Mouse (Mus musculus) 3T3-L1 (cell line): ENCODE data around the gene Gm11146.
A peak's percentile ranks its signal among the peaks of the same experiment; 100 is the strongest.

Experiments used
- DNase-seq: peaks from one replicate; pipeline ENCODE4 v3.0.0-alpha.2; 2015; ENCODE audit warnings: low read depth, low spot score

Gene Gm11146

DNA sequence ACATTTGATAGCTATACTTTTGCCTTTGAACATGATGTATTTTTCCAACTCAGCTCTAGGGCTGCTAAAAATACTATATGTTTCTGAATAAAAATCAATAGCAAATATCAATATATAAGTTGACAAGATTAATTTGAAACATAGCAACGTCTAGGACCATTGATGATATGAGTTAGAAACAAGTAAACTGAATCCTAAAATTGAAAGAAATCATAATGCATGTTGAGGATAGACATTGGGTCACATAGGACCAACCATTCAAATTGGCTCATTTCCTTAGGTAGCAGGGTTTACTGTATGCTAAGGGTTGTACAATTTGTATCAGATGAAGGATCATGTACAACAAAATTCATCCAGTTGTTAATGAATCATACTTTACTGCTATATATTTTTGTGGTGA lies at the start of gene Gm11146:
TSS of gene Gm11146 (minus strand) at position 101 of the 400 bp plus-strand sequence.
- DNase-seq: no peak

DNA sequence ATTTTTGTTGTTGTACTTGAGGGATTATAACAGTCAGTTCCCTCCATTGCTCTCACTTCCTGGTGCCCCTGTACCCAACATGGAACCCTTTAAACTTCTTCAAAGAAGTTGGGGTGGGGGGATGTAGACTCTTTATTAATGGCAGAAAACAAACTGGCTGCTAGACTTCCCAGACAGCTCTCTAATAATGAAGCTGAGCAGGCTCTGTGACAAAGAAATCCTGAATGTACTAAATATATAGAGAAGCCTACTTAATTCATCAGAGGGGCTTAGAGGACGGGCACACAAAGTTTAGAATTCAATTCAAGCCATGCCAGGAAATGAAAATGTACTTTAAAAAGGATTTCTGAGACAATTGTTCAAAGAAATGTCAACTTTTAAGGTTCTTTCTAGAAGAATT lies 48.7 kb upstream of the Gm11146 start:
- DNase-seq: no peak

DNA sequence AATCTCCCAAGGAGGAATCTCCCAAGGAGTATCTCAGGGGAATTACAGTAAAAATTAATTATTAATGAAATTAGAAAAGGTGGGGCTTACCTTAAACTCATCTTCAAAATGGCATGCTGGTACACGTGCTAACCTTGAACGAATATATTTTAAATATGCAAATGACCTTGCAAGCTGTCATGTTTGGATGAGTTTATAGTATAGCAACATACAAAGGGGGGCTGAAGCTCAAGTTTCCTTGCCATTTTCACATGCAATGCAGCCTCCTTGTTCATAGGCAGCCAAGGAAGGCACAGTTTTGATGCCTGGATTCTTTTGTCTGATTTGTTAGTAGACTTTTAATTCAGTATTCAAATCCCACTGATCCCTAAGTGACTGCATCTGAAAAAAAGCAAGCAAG lies 47.1 kb upstream of the Gm11146 start:
- no peak for DNase-seq

DNA sequence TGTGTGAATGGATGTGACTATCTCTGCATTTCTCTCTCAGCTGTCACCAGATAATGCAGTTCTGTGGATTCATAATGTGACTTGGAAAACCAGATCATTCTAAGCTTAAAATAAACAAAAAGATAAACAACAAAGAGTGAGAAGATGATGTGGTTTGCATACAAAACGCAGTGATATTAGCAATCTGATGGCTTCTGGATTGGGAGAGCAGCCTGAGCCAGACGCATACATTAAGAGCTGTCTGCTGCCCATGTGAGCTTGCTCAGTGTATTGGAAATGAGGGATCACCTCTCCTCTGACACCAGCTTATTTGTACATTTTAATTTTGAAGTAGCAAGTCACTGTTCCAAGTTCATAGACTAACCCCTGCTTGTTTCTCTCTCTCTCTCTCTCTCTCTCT lies 46.3 kb upstream of the Gm11146 start:
- no peak for DNase-seq

DNA sequence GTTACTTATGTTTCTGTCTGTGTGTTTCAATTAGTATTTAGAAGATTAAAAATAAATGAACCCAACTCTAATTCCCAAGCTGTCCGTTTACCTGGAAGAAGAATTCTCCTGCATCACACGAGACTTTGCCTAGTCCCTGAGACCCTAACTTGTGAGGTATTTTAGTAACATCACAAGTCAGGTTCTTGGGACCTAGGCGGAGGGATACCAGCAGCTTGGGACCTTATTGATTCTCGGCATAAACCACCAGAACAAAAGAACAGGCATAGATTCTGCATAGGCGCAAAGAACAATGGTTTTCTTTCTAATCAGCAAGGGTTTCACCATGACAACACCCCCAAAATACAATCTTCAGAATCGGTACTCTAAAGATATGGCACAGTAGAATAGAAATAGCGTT lies 44.3 kb upstream of the Gm11146 start:
- no peak for DNase-seq

DNA sequence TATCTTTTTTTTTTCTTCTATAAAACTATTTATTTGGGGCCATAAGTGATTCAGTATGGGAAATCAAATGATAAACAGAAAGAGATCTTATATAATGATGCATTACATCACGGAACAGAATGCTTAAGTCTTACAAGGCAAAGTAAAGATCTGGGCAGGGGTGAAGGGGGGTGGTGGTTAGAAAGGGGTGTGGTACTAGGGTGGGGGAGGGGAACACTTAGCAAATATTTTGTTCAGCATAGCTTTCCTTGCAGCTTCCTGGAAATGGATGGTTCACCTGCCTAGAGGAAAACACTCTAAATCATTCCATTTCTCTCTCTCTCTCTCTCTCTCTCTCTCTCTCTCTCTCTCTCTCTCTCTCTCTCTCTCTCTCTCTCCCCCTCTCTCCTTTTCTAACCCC lies 43.1 kb upstream of the Gm11146 start:
- DNase-seq: peak; percentile 52

DNA sequence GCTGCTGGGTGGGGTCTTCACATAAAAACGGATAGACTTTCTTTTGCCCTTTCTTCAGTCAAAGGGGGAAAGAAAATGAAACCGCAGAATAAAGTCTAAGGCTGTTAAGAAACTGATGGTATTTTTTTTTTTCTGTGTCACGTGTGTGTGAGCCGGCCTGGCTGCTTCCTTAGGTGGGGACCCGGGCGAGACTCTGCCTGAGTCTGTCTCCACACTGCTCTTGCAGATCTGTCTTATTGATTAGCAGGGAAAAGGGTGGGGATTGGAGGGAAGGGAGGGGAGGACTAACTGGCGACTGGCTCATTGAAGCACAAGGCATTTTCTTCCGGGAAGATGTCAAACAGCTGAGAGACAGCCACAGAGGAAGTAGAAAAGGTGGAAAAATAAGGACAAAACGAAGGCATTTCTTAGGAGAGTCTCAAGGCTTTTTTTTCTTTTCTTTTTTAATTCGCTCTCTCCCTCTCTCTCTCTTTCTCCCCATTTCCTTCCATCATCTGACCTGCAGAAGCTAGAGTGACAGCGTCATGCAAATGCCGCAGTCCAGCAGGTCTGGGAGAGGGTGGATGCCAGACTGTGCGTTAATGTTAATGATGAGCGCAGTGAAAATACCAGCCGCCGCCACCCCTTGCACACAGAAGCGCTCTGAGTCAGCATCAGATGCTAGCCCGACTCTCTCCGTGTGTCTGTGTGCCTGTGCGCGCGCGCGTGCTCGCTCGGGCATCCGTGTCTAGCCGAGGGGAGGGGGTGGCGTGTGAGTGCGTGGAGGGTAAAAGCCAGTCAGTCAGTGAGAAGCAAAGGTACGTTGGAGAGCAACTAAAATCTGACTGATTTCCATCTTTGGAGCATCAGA lies 42.2 kb upstream of the Gm11146 start:
- DNase-seq: peak; percentile 90

DNA sequence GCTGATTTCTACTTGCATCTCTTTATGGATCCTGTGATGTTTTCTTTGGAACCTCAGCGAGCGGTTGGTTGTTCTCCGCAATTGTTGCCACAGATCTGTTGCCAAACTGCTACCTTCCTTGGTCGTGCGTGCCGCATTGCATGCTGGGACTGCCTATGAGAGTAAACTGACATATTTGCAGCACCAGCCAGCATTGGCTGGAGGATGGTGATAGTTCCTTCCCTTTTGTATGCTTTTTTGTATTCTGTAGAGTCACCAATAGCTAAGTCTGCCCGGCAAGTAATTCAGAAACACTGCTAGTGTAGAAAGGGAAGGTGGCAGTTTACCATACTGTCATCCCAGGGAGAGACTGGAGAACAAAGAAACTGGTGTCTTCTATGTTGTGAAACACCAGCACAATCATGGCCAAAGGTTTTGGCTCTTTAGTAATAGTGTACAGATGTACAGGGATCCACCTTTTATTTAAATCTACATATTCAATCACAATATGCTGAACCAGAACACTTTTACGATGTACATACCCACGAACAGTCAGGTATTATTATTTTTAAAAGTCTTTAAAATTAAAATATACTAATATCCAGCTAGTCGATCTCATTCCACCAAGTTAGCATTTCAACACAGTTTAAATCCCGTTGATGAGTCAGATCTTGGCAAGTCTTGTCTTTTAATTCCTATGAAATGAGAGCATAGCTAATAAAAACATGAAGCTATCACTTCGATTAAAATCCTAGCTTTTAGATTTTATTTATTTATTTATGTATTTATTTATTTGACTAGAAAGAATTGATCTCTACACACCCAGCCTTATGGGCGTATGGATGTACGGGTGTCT lies 41.4 kb upstream of the Gm11146 start:
- peak; percentile 91 for DNase-seq

DNA sequence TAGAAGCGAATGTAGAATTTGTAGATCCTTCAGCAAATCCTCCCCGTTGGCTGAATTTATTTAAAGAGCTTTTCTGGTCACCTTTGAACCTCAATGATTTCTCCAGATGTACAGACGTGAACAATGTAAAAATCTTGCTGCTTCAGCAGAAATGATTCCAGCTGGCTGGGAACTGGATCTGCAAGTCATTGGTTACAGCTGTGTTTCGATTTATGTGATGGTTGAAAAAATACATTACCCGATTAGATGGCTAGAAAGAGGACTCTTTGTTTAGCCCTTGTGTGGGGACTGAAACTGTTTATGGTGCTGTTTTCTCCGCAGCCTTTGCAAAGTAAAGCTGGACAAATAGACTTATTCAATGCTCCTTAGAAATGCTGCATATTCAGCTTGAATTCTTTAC lies 34.6 kb upstream of the Gm11146 start:
- DNase-seq: peak; percentile 58

DNA sequence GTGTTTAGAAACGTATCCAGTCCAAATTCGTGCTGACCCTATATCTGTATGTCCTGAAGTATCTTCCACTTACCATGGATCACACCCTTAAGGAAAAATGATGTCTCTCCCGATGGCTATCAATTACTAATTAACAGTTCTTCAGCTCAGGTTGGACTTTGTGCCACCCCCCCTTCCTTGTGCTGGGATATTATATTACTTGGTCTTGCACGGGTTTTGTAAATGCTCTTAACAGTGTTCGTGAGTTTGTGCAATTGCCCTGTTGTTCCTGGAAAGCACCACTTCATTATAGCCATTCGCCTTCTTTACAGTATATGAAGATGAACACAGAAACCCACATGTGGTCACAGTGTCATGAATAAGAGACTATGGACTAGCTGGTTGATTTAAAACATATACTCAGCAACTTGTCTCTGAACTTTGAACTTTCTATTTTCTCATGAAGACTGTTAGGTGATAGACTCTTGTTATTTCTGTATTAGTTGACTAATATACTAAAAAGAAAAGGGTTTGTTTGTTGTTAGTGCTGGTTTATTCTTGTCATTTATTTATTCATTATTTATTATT lies 30.5 kb upstream of the Gm11146 start:
- DNase-seq: no peak

DNA sequence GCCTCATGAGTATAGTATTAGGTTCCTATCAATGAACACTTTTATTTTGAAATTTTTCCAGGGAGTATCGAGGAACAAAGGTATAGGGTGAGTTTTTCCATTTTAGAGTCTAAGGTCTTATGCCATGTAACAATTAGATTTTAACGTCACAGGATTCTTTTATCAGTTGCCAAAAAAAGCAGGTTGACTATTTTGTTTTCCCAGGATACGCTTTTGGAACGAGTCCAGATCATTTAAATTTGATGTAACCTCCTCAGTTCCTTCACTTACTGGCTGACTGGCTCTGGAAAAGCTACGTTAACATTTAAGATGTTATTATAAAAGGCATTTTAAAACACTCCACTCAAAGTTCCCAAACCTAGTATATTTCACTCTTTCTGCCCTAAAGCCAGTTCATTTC lies 20.8 kb upstream of the Gm11146 start:
- DNase-seq: no peak

DNA sequence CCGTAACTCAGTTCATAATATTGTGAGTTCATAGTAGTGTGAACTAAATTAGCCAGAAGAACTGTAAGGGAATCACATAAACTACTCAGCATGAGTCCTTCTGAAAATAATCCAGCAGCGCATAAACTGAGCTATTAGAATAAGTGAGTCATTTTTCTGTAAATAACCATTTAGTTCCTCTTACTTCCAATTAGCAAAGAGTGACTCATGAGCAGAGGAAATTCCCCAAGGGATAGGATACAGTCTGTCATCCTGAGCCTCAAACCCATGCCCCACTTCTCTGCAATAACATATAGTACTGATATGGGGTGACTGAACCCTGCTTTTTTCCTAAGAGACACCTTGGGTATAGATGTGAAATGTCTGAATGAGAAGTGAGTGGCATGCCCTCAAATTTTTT lies 687 bp upstream of the Gm11146 start:
- peak; percentile 44 for DNase-seq

DNA sequence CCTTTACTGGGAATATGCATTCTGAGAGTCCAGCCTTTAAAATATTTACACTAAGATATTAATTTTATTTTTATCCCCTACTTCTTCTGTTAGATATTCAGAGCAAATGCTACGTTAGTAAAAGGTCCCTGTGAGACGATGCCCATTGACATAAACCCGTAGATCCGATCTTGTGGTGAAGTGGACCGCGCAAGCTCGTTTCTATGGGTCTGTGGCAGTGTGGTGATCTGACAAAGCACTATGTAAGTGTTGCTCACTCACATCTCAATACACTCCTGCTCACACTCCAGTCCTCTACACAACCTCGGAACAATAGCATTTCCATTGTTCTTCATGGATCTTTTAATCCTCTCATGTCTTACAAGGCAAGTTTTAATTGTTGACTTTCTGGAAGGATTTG lies 3.1 kb downstream of the Gm11146 start:
- no peak for DNase-seq

DNA sequence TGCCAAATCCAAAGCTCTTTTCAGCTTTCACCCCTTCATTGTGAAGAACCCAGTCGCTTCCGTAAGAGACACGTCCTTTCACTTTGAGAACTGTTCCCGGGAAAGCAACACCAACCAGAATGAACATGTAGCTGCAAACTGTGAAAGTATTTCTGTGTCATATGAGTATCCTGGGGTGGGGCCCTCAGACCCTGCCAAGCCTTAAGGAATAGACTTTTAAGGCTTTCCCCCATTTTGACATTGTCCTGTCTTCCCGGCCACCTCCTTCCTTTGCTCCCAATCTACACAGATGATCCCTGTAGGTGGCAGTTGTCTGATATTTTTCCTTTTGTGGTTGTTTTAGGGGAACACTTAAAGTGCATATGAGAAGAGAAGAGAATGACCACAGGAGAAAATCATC lies 5.3 kb downstream of the Gm11146 start:
- no peak for DNase-seq

DNA sequence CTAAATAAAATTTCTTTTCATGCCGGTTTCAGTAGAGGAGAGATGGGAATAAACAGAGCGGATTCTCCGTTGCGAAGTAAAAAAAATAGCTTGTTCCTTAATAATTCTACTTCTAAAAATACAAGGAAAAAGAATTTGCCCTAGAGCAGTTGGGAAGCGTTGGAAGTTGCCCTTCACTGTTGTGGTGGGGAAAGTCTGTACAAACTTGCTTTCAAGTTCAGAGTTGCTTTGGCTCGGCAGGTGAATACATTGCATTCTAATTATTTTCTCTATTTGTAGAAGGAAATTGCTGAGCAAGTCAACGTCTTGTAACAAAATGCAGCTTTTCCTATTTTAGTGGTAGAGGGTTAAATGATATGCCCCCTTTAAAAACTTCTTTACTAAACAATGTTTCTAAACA lies 6.2 kb downstream of the Gm11146 start:
- no peak for DNase-seq

DNA sequence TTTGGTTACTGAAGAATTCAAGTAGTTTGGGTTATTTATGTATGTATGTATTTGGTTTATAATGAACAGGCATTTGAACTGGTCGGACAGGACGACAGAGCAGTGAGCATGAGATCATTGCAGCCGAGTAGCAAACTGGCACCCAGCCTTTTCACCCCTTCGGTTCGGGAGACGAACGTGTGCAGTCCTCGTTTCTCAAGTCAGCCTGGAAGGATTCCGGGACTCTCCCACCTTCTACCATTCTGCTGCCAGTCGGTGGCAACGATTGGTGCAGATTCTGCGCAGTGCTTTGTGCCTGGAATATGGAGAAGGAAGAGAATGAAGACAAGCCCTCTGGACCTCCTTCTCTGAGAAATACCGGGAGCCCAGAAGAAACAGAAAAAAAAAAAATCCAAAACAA lies 7.3 kb downstream of the Gm11146 start:
- DNase-seq: no peak

DNA sequence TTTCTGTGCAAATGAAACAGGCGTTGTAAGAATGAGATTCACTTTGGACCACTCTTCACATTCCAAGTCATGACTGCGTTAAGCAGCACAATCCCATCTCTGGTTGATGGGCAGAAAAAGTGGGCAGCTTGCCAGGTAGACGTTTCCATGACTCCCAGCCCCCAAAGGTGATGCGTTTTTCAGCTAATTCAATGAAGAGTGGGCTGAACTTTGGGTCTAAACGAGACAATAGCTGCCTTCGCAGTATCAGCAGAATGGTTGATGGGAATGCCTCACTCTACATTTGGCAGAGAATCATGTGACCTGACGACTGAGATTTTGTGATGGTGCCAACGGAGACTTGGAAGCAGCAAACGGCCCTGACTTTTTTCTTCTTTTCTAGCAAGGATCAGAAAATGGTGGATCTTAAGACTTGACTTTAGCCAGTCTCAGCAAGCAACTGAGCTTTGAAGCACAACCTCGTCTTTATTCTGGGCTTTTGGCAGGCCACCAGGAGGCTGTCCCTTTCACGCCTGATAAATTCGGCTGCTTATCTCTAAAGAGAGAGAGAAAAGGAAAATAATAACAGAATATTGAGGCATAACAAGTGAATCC lies 8.0 kb downstream of the Gm11146 start:
- DNase-seq: peak; percentile 51

DNA sequence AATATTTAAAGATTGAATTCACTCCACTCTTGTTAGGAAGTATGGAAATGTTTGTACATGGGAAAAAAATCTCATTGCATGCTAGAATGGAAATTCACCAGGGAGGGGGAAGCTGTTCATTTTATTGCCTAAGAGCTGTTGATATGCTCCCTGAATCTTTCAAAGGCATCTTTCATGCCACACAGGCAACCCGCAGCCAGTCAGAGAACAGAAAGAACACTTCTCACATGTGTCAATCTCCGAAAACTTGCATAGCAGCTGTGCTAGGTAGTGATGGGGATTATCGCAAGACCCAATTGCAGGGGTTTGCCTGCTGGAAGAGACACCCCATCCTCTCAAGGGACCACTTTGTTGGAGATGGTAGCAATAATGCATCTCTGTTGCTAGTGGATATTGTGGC lies 8.9 kb downstream of the Gm11146 start:
- DNase-seq: no peak

DNA sequence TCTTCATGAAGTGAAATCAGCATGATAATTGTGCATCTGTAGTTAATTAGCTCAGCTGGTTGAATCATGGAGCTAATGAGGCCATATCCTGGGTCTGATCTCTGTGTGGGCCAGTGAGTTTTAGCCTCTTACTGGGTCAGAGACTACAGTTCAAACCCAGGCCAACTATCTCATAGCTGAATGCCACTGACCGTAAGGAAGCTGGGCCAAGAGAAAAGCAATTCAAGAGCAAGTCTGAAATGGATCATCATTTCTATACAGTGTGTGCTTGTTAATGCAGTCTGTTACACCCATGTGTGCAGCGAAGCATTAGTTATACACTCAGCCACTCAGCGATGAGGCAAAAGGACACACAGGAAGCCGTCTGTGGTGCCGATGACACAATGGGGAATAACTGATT lies 28.9 kb downstream of the Gm11146 start:
- no peak for DNase-seq

DNA sequence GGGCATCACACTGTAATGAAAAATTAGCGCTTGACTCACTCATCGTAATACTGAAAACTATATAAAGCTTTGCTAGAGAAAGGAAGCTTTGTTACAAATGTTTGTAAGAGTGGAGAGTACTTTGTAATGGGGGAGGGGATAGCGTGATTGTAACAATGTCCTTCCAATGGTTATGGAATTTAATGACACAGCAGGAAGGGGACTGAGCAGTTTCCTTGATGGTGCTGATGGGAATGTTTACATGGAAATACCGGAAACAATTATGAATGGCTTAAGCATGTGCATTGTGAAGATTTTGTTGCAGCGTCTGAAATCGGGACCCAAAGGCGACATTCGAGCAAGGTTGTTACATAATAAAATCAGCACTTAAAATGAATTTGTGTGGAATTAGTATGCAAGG lies 32.4 kb downstream of the Gm11146 start:
- DNase-seq: no peak

DNA sequence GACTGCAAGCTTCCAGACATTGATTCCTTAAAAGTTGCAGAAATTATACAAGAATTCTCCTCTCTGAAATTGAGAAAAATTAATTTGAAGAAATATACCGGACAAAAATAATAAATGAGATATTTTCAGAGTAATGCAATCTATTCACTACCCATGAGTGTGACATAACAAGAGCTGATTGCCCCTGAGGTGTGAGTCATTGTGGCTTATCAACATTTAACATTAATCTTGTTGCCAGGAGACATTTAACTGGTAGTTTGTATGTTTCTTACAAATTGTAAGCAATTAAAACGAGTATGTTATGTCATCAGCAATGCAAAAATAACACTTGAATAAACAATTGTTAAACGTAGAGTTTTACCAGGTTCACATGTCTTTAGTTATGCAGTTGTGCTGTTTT lies 33.5 kb downstream of the Gm11146 start:
- no peak for DNase-seq

DNA sequence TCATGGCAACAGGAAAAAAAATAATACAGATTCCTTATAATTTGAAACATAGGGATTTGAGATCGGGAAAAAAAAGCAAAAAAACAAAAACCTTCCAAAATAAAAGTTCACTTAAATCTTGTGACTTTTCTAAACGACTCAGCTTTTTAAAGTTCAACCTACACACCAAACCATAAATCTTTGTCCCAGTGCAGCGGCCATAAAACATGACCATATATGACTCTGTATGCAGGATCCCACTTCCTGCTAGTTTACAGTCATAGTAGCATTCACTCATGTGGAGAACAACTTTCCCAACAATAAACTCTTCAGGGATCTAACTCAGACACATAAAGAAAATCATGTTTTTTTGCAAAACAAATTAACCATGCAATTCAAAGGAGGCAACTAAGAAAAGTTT lies 39.0 kb downstream of the Gm11146 start:
- no peak for DNase-seq
